Mouse (Mus musculus): ENCODE measurements at regions not wholly inside any gene's neighbourhood (a gene's known extent, or its start where the extent isn't known, plus 50 kb on each side); places are given as distances from the start of the nearest gene placed in this dataset.
A peak's percentile ranks its signal among the peaks of the same experiment; 100 is the strongest.

DNA sequence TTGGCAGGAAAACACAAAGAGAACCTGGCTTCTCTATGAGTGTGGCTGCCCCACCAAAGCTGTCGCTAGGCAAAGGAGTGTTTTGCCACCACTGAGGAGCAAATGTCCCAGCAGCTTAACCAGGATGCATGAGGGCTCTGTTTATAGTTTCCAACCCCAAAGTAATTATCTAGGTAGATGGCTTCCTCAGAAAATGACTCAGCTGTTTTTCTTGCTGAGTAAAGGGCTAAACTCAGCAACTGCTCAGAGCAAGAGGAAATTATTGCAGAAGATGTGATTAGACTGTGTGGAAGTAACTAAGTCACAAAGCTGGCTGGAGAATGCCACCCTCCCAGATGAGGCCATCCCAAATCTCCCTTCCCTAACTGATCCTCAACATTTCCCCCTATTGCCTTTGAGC lies 2211.2 kb upstream of the Gm7489 start:
- DNase-seq: no peak

DNA sequence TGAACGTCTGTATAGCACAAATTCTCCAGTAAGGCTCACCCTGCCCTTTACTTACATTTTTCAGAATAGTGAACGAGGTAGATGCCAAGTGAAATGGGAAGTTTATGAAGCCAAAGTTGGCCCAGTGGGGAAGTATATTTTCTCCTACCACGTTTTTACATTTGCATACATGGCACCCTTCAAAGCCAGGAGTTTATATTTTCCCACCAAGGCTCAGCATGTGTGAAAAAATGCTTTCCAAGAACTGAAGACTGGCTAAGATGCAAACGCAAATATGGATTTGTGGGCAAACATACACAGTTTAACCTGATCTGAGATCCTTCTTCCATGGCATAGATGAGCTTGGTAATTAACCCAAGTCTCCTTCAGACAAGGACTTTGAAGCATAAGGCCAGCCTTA lies 2209.4 kb upstream of the Gm7489 start:
- no peak for DNase-seq

DNA sequence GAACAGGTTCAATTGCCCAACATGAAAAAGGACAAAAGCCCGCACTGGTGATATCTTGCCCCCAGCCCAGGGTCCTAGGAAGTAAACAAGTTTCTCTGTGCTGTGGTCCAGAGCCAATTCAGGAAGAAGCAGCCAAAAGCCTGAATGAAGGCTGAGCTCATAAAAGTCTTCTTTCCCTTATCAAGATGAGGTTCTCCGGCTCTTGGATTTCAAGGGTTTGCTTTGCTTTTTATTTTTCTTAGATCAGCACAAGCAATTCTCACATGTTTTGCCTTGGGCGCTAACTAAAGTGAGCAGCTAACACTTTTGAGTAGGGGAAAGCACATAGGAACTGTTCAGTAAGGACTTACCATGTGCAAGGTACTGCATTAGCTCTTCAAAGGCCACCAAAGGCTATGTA lies 2208.0 kb upstream of the Gm7489 start:
- no peak for DNase-seq

- DNase-seq: no peak
These were observed 2207.4 kb upstream of the Gm7489 start for GRCm38 (mm10) chr15:51677266-51677665.

DNA sequence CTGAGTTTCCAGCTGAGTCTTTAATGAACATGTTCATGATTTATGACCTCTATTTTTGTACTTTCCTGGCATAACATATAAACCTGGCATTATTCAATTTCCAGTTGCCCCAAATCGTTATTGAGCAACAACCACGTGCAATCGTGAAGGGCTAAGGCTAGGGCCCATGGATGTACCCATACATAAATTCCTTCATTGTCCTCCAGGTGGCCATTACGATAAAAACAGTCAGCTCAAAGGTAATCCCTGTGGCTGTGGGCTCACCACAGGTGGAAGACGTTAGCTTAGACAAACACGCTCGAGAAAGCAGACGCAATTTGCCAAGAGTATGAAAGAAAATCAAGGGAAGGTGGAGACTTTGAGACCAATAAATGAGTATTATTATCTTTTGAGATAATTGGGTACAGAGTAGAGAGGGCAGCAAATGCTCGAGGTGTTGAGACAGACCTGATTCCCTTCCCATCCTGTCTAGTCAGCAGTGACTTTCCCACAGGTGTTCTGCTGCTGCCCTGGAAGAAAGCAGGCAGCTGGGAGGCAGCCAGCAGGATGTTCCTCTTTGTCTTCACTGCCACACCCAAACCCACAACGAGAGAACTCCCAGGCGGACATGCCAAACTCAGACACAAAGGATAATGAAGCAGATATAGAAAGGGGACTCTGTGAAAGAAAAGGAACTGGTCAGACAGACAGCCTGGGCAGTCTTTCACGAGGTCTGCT lies 2205.4 kb upstream of the Gm7489 start:
- DNase-seq: no peak

DNA sequence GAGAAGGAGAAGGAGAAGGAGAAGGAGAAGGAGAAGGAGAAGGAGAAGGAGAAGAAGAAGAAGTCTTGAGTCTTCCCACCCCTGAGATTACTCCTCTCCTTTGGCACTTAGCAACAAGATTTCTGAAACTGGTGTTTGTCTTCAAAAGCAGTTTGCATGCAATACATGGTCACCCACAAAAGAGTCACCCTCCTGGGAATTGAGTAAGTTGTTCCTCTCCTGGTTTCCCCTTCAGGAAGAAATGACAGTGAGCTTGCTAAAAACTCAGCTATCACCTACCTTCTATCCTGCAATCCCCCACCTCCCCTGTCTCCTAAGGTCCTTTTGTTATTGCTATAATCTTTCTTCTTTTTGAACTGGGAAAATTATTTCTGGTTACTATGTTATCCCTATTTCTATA lies 2204.2 kb upstream of the Gm7489 start:
- DNase-seq: no peak

DNA sequence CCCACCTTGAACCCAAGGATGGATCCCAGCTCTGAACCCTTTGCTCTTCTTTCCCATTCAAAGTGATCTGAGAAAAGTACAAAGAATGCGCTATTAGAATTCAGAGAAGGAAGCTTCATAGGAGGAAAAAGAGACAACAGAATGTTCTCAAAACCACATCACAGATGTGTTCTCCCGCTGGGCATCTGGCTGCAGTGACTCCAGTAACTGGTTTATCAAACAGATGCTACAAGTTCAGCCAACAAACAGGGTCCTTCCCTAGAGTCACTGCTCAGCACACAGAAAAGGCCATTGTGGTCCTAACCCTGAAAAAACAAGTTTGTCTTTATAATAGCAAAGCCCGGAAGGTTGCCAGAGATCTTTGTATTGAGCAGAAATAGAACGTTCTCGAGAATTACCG lies 2203.5 kb upstream of the Gm7489 start:
- no peak for DNase-seq

DNA sequence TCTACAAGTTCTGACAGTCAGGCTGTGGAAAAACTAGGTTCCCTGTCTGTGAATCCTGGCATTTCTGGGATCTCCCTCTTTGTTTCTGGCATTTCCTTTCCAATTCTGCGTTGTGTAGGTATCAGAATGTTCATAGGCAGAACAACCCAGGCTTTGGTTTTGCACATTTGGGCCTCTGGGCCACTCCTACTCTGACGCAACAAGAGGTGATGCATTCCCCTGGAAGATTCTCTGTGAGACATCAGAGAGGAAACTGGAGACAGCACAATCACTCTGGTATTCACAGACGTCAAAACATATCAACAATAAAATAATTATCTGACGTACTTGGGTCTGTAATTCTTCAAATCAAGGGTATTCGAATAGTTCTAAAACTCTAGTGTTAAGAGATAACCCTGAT lies 2202.4 kb upstream of the Gm7489 start:
- DNase-seq: no peak

- DNase-seq: no peak
These were observed 2197.6 kb upstream of the Gm7489 start for GRCm38 (mm10) chr15:51687007-51687540.

DNA sequence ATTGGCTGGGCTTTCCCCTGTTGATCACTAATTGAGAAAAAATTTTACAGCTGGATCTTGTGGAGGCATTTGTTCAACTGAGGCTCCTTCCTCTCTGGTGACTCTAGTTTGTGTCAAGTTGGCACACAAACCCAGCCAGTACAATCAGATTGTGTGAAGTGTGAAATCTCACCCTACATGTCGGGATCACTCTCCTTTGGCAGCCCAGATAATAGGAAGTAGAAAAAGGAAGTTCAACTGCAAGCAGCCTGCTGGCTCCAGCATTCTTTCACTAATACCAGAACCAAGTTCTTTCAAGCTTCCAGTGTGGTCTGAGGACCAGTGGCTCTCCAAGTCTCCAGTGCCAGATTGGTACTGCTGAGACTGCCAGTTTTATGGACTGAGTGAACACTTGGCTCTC lies 2195.2 kb upstream of the Gm7489 start:
- no peak for DNase-seq

GRCm38 (mm10) chr15:51692671-51693070 lies 2192.0 kb upstream of the Gm7489 start:
- no peak for DNase-seq

DNA sequence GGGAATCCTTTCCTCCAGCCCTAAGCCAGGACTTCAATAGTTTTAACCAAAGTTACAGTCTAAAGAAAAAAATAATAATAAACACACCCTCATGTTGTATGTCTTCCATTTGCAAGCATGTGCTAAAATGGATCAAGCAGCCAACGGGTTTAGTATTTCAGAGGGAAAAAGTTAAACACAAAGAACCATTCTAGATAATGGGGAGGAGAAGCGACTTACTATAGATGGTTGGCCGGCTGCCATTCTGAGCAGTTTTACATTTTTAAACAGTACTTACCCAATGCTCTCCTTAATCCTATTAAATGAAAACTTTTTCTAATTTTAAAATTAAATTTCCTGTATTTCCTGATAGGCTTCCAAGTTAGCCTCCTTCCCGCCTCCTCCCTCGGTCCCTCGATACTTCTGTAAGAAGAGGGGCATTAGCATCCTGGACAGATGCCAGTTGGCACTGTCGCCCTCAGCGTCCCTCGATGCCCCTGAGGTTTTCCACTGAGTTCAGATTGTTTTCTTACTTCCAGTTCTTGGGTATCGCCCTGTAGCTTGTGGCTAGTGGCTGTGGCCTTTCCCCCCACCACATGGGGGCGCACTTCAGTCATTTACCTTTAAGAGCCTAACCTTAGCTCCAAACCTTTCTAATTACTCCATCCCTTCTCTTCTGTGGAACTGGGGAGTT lies 2188.2 kb upstream of the Gm7489 start:
- DNase-seq: peak; percentile 33 to 45

- no peak for DNase-seq
These were observed 2180.5 kb upstream of the Gm7489 start for GRCm38 (mm10) chr15:51704198-51704597.

- DNase-seq: peak; percentile 39 to 46
These were observed 2174.6 kb upstream of the Gm7489 start for GRCm38 (mm10) chr15:51709871-51710655.

DNA sequence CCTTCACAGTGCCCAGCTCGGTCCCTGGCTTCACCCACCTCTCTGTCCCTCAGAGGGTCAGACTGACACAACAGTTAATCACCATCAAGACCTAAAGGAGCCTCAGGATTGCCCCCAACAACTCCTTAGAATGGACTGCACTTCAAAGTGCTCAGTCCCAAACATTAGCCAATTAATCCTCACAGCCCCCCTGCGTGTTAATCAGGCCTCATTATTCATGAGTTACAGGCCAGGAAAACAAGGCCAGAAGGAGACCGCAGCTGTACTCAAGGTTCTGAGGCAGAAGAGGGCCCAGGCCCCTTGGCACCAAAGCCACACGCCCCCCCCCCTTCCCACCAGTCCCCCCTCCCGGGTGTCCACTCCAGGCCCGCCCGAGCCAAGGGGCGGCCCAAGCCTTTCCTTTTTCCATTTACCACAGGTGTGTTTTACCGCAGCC lies 2163.8 kb upstream of the Gm7489 start:
- no peak for DNase-seq

- no peak for DNase-seq
These were observed 2163.3 kb upstream of the Gm7489 start for GRCm38 (mm10) chr15:51721363-51721762.

DNA sequence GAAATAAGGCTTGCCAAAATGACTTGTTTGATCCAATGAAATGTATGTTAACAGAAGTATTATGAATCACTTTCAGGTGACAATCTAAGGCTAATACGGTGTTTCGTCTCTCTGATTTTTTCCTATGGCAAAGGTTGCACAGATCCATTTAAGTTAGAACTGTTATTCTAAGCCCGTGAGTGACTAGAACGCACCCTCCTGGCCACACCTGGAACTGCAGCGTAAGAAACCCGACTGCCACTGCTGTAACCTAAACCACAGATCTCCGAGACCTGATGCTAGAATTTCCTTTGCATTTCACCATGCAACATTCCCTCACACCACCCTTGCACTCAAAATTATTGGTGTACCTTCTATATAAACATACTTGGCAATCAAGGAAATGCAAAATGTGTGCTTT lies 2160.6 kb upstream of the Gm7489 start:
- DNase-seq: no peak

- no peak for DNase-seq
These were observed 2159.2 kb upstream of the Gm7489 start for GRCm38 (mm10) chr15:51725457-51725856.

- no peak for DNase-seq
These were observed 2154.6 kb upstream of the Gm7489 start for GRCm38 (mm10) chr15:51730106-51730505.

DNA sequence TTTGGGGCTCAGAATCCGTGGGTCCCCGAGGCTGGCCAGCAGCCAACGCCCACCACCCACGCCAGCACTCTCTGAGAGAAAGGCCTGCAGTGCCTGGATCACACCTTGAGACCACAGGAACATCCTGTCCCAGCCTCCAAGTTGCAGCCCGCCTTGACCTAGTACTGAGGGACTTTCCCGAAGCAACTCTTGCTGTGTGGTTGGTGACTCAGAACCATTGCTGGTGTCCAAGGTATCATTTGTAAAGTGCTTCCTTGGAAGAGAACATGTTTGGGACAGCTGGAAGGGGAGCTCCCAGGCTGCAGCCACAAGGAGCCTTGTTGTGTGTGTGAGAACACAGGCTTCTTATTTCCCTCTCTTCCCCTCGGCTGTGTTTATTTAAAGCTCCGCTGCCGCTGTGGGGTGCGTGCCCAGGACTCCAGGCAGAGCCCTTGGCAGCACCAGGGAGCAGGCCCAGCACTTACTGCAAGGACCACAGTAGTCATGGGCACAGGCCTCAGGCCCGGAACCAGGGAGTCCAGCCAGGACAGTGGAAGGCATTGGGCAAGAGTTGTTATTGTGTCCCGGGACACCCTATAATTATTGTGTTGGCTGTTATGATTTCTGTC lies 2153.8 kb upstream of the Gm7489 start:
- peak; percentile 6 to 7 for DNase-seq

DNA sequence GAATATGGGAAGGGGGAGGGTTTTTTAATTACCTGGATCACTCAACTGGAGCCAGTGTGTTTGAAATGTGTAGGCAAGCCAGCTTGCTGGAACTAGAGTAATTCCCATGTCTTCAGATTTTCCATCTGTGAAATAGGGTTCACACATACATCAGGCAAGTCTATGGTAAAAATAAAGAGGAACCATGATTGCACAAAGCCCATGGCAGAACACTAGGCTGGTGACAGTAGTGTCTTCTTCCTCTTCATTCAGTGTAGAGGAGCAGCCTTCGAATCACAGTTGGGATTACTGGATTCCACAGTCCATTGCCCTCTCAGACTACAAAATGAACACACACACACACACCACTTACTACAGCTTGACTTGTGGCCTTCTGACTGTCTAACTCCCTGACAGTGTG lies 2150.5 kb upstream of the Gm7489 start:
- no peak for DNase-seq
